Mouse (Mus musculus) liver, embryonic 11.5 days (tissue): ENCODE data around the gene Swt1. TPM values are rescaled to one million over a fixed set of nuclear protein-coding genes. Genes with fewer than 3 reads are reported as not detected.

Experiments
- ATAC-seq: fragments of 200-750 bp; cut with Nextera tagmentation; replicated peaks from 2 replicates; pipeline ENCODE4 v1.8.0; 2017; ENCODE audit warnings: moderate number of reproducible peaks, mild to moderate bottlenecking, moderate TSS enrichment, moderate library complexity; ENCODE audit not compliant: low FRiP score
- DNase-seq: peaks from one replicate; pipeline ENCODE4 v3.0.0-alpha.2; 2017; ENCODE audit warnings: low spot score
- H3K27ac ChIP-seq: fragments of 300-500 bp; sonication (generic); 2 replicates; pipeline ENCODE4 v1.5.1; 2014; ENCODE audit warnings: mild to moderate bottlenecking, low read depth, low read length, control low read depth
- H3K27me3 ChIP-seq: fragments of 300-500 bp; sonication (generic); replicated peaks from 2 replicates; pipeline ENCODE4 v1.6.1; 2014; ENCODE audit warnings: low read length, mixed read lengths; ENCODE audit not compliant: control insufficient read depth, insufficient read depth
- H3K36me3 ChIP-seq: fragments of 300-500 bp; sonication (generic); 2 replicates; pipeline ENCODE4 v1.6.1; 2014; ENCODE audit warnings: mild to moderate bottlenecking, low read length, moderate library complexity, mixed read lengths; ENCODE audit not compliant: control insufficient read depth, insufficient read depth
- H3K4me1 ChIP-seq: fragments of 300-500 bp; sonication (generic); replicated peaks from 2 replicates; pipeline ENCODE4 v1.6.1; 2014; ENCODE audit warnings: low read length, mixed read lengths; ENCODE audit not compliant: control insufficient read depth, insufficient read depth
- H3K4me2 ChIP-seq: fragments of 300-500 bp; sonication (generic); 2 replicates; pipeline ENCODE4 v1.6.1; 2014; ENCODE audit warnings: mild to moderate bottlenecking, control low read depth, moderate library complexity
- H3K4me3 ChIP-seq: fragments of 300-500 bp; sonication (generic); 2 replicates; pipeline ENCODE4 v1.5.1; 2014; ENCODE audit warnings: low read depth, low read length, control low read depth
- H3K9ac ChIP-seq: fragments of 300-500 bp; sonication (generic); 2 replicates; pipeline ENCODE4 v1.6.1; 2014; ENCODE audit warnings: low read depth, low read length, control low read depth
- H3K9me3 ChIP-seq: fragments of 300-500 bp; sonication (generic); 2 replicates; pipeline ENCODE4 v1.6.1; 2016; ENCODE audit warnings: low read length, inconsistent platforms, mixed read lengths; ENCODE audit not compliant: control insufficient read depth
- WGBS: fragments of 180-500 bp; shearing (Covaris S2); extraction: QIAGEN DNeasy Blood & Tissue Kit; methylation state at CpG from one replicate; pipeline ENCODE4 v1.1.7; 2014; 5-methylcytosine and 5-hydroxymethylcytosine counted together
- polyA plus RNA-seq: library from polyadenylated mRNA; unstranded; fragments of >200 nt; fragmentation: Nextera tagmentation; extraction: Ambion mirVana; gene quantifications from 2 replicates; pipeline ENCODE4 v1.2.1, GENCODE M21; 2014

The Swt1 gene
- polyA plus RNA-seq, 1 experiment from 2014 or later, result 20.7 TPM

DNA sequence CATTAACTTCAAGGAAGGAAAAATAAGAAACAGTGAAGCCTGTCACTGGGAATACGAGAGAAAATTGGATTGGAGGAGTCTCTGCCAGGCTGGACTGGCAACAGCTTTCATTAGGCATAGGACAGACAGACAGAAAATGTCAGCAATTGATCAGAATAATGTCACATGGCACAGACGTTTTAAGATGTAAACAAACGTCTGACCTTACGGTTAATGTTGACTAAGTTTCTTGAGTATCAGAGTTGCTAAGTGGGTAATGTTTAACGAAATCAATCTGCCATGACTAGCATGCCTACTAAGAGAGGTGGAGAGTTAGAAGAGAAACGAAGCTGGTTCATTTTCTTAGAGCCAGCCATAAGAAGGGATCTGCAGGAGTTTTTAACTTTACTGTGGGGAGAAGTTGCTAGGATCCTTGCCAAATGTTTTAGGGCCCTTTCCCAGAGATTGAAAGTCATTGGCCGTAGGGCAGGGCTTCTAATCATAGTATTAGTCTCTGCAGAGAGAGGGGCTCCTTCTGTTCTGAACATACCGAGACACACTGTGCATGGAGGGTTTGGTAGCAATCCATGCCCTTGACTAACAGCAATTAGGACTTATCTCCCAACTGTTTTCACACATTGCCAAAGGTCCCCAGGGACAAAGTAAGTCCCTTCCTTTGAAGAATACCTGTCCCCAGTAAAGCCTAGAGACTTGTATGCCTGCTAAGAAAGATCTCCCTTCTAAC lies 86.8 kb downstream of the Swt1 start:
- no peaks in the 10 kb centered on the region for H3K9me3 ChIP-seq
- H3K27ac ChIP-seq, result no peak overlapping the region
- DNase-seq (no peak), ATAC-seq (no peak)
- no peaks in the 10 kb centered on the region for H3K36me3 ChIP-seq
- no peak overlapping the region for H3K4me3 ChIP-seq
- H3K9ac ChIP-seq, result no peak overlapping the region
- peak overlapping the region; percentile 6; the same call in 1 of the 2 replicates for H3K4me2 ChIP-seq
- peaks cover 30% of the 10 kb centered on the region for H3K4me1 ChIP-seq
- WGBS, result 55% methylated on average over 8 of the region's 8 CpGs
- H3K27me3 ChIP-seq, result no peaks in the 10 kb centered on the region

DNA sequence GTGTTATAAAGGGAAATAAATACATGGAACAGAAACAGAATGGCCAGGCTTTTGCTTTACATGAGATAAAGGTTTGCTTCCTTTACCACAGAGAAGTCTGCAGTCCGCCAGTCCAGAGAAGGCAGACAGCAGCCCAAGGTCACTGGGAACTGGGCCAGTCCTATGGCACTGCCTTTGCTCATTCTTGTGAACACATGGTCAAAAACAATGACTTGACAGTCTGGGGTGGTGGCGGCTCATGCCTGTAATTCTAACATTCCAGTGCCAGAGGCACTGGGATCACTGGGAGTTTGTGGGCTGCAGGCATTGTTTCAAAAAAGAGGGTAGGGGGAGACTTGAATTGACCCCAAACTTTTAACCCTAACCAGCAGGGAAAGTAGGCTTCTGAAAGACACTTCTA lies 89.3 kb downstream of the Swt1 start:
- WGBS, result 62% methylated on average over 2 of the region's 2 CpGs
- no peak overlapping the region for H3K4me3 ChIP-seq
- peaks cover 26% of the 10 kb centered on the region for H3K4me1 ChIP-seq
- no peak overlapping the region for H3K27ac ChIP-seq
- ATAC-seq (no peak), DNase-seq (no peak)
- no peaks in the 10 kb centered on the region for H3K27me3 ChIP-seq
- H3K9ac ChIP-seq, result no peak overlapping the region
- no peak overlapping the region for H3K4me2 ChIP-seq
- no peaks in the 10 kb centered on the region for H3K9me3 ChIP-seq
- H3K36me3 ChIP-seq, result no peaks in the 10 kb centered on the region

DNA sequence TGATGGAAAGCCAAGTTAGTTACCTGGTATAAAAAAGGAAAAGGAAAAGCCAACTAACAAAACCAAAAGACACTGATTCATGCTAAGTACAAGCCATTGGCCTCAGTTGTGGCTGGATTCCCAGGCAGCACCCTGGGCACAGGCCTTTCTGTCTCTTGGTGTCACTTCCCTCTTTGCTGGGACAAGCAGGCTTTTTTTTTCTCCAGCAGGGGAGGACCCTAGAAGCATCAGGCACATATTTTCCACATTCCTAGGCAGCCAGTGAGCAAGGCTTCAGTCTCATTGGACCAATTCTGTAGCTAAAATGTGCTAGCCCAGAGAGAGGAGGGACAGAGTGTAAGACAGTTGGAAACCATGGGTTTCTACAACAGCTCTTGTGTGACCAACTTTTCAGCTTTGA lies 90.0 kb downstream of the Swt1 start:
- H3K9ac ChIP-seq, result no peak overlapping the region
- H3K4me3 ChIP-seq, result no peak overlapping the region
- H3K36me3 ChIP-seq, result no peaks in the 10 kb centered on the region
- 0 out of 2 replicates have a peak overlapping the region, but pooled peaks have one; percentile 8 for H3K27ac ChIP-seq
- DNase-seq (no peak), ATAC-seq (no peak)
- no peaks in the 10 kb centered on the region for H3K27me3 ChIP-seq
- no peaks in the 10 kb centered on the region for H3K9me3 ChIP-seq
- peaks cover 20% of the 10 kb centered on the region for H3K4me1 ChIP-seq
- no peak overlapping the region for H3K4me2 ChIP-seq

DNA sequence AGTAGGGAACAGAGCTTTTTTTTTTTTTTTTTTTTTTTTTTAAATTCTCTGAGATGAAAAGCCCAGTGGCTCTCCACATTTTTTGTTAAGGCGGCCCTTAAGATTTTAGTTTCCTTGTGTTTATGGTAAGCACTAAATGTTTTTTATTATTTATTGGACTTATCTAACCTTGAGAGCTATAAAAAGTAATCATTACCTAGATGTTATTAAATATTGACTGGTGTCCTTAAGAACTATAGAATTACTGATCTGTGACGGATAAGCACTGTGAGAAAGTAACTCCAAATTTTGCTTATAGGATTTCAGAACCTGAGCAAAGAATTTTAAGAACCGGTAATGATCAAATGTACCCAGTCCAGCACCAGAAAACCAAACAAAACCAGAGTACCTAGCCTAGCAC lies 95.4 kb downstream of the Swt1 start:
- H3K36me3 ChIP-seq, result no peaks in the 10 kb centered on the region
- H3K27me3 ChIP-seq, result no peaks in the 10 kb centered on the region
- 88% methylated on average over 3 of the region's 3 CpGs for WGBS
- H3K27ac ChIP-seq, result no peak overlapping the region
- H3K9me3 ChIP-seq, result no peaks in the 10 kb centered on the region
- H3K4me2 ChIP-seq, result no peak overlapping the region
- no peak overlapping the region for H3K4me3 ChIP-seq
- DNase-seq (no peak), ATAC-seq (no peak)
- H3K9ac ChIP-seq, result no peak overlapping the region
- no peaks in the 10 kb centered on the region for H3K4me1 ChIP-seq

DNA sequence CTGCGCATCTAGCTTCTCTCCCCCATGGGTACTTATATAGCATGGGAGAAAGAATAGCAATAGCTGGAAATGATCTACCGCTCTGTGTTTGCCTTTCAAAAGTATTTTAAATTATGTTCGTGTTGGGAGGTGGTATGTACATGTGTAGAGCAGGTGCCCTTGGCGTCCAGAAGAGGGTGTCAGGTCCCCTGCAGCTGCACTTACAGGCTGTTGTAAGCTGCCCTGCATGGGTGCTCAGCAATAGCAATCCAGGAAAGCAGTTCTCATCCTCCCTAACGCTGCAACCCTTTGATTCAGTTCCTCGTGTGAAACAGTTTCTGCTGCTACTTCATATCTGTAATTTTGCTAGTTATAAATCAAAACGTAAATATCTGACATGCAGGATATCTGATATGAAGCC lies 98.7 kb downstream of the Swt1 start:
- Histone ChIP-seq H3K36me3 (no peaks in the 10 kb centered on the region), H3K27ac (no peak overlapping the region), H3K4me3 (no peak overlapping the region), H3K9me3 (no peaks in the 10 kb centered on the region), H3K4me2 (no peak overlapping the region), H3K9ac (no peak overlapping the region), H3K27me3 (no peaks in the 10 kb centered on the region), H3K4me1 (no peaks in the 10 kb centered on the region)
- 80% methylated on average over 7 of the region's 7 CpGs for WGBS
- ATAC-seq, result no peak
- DNase-seq, result no peak

DNA sequence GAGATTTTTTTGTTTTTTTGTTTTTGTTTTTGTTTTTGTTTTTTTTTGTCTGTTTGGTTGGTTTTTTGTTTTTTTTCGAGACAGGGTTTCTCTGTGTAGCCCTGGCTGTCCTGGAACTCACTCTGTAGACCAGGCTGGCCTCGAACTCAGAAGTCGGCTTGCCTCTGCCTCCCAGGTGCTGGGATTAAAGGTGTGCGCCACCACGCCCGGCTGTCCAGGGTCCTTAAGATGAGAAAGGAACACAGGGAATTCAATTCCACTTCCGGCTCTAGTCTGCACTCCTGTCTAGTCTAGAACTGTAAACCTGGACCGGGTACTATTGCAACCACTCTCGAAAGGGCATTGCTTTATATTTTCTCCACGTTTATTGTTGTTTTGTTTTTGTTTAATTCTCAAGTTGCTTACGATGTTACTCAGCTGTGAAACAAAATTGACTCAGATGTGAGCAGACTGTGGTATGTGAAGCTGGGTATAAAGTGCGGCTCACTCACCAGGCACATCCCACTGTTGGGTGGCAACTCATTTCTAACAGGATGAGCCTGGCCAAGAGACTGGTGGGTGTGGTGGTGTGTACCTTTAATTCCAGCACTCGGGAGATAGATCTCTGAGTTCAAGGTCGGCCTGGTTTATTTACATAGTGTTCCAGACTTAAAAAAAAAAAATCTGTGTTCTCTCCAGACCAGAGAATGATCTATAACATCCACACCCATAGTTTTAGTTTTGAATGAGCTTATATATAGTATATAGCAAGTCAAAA lies 99.7 kb downstream of the Swt1 start:
- Histone ChIP-seq H3K9ac (no peak overlapping the region), H3K4me2 (no peak overlapping the region), H3K27me3 (no peaks in the 10 kb centered on the region), H3K27ac (no peak overlapping the region), H3K9me3 (no peaks in the 10 kb centered on the region), H3K4me1 (no peaks in the 10 kb centered on the region), H3K4me3 (no peak overlapping the region), H3K36me3 (no peaks in the 10 kb centered on the region)
- ATAC-seq, result no peak
- 85% methylated on average over 14 of the region's 14 CpGs for WGBS
- DNase-seq, result no peak

DNA sequence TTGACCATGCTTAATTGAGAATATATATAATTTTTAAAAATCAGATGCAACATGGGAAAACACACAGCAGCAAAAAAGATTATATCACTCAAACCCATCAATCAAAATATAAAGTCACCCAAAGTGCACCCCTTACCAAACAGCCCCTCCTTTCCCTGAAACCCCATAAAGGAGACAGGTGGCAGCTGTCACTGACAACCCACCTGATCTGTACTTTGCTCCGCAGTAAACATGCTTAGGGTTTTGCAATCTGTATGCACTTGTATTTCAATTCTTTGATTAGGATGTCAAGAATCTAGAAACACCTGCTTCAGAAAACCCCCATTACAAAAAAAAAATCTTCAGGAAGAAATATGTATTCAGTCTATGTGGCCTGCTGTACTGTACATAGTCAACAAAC lies 102.9 kb downstream of the Swt1 start:
- Histone ChIP-seq H3K4me3 (no peak overlapping the region), H3K36me3 (no peaks in the 10 kb centered on the region), H3K4me1 (no peaks in the 10 kb centered on the region), H3K9ac (no peak overlapping the region), H3K27ac (no peak overlapping the region), H3K27me3 (no peaks in the 10 kb centered on the region), H3K4me2 (no peak overlapping the region), H3K9me3 (no peaks in the 10 kb centered on the region)
- DNase-seq (no peak), ATAC-seq (no peak)
- WGBS, result 79% methylated on average over 1 of the region's 1 CpGs

DNA sequence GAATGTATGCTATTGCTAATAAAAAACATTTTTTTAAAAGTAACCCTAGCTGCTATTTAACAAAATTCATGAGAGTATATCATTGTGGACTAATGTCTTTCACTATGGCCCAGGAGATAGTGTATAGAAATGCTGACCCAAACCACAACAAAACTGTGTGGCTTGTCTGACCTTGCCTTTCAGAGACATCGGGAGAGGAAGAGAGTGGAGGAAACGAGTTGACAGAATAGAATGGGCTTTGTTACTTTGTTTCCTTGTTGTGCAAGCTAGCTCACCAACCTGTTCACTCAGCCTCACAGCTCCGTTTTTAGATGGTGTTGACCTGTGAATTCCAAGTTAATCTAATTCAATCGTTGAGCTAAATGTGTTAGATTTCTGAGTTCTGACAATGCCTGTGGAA lies 107.8 kb downstream of the Swt1 start:
- H3K4me1 ChIP-seq, result no peaks in the 10 kb centered on the region
- ATAC-seq (no peak), DNase-seq (no peak)
- H3K27me3 ChIP-seq, result no peaks in the 10 kb centered on the region
- no peak overlapping the region for H3K9ac ChIP-seq
- no peak overlapping the region for H3K4me3 ChIP-seq
- no peaks in the 10 kb centered on the region for H3K9me3 ChIP-seq
- 45% methylated on average over 4 of the region's 4 CpGs for WGBS
- no peak overlapping the region for H3K27ac ChIP-seq
- no peak overlapping the region for H3K4me2 ChIP-seq
- no peaks in the 10 kb centered on the region for H3K36me3 ChIP-seq

DNA sequence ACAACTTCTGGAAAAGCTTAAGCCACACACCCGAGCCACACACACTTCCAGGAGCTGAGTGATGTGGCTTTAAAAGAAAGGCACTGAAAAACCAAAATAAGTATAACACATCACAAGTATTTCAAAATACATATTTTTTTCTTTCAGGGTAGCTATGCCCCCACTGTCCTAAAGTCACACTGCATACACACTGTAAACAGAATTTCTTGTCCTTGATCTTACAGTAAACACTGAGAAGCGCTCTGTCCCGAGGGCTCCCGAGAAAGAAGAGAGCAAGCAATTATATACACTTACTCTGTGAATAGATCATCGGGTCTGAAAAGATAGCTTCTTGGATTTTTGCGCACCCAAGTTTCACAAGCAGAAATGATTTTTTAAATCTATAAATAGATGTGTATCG lies 109.0 kb downstream of the Swt1 start:
- Histone ChIP-seq H3K9me3 (no peaks in the 10 kb centered on the region), H3K4me1 (no peaks in the 10 kb centered on the region), H3K36me3 (no peaks in the 10 kb centered on the region), H3K4me3 (no peak overlapping the region), H3K27ac (no peak overlapping the region), H3K9ac (no peak overlapping the region), H3K4me2 (no peak overlapping the region), H3K27me3 (no peaks in the 10 kb centered on the region)
- ATAC-seq (no peak), DNase-seq (no peak)
- WGBS, result 82% methylated on average over 7 of the region's 7 CpGs
